Mouse (Mus musculus): ENCODE results near the gene Gm17604. TPM values are rescaled to one million over a fixed set of nuclear protein-coding genes. Genes with fewer than 3 reads are reported as not detected.

Gm17604 gene
- total and polyA plus RNA-seq, 3 experiments = not detected

DNA sequence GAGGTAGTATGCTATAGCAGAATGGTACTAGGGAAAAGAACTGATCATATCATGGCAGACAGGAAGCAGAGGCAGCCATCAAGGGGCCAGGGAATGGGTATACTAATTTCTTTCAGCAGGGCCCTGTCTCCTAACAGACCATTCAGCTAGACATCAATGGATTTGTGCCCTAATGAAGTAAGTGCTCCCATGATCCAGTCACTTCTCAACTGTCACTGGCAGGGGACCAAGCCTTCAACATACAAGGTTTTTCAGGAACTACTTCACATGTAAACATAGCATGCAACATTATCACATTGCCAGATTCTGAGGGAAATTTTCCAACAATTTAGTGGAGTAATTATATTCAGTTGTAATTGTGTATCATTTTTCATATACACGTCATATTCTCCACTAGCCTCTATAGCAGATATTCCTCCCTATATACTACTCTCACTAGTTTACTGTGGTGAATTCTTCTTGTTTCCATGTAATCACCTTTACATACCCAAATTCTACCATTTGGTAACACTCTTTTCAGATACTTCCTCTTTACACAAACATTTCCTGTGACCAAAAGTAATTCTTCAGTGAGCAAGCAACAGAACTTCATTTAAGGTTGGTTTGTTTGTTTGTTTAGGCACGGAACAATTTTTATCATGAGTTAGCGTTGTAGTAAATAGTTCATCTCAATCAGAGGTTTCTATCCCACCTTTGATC lies 38.7 kb downstream of the Gm17604 start:
- no peak for DNase-seq
- Histone ChIP-seq H3K79me2 (replicated peaks; ENCODE audit: control insufficient read depth, insufficient read depth, low read length) (no peaks in the 10 kb centered on the region; the same call in 1 of the 2 replicates), H3K27me3 (ENCODE audit: control insufficient read depth, insufficient read depth, low read length) (no peaks in the 10 kb centered on the region), H3K36me3 (ENCODE audit: control insufficient read depth, insufficient read depth, low read length) (no peaks in the 10 kb centered on the region; the same call in 1 of the 2 replicates), H3K27ac (no peak overlapping the region), H3K9ac (ENCODE audit: low read depth, low read length) (no peak overlapping the region), H3K4me3 (no peak overlapping the region), H3K4me1 (ENCODE audit: control insufficient read depth, insufficient read depth, low read length) (peaks cover 1% of the 10 kb centered on the region)
- WGBS = 67% methylated on average over 3 of the region's 3 CpGs
- intact Hi-C loops (cut with DNase I) = no loop called here
- TF ChIP-seq EP300 (IDR thresholded peaks at IDR 0.05; ENCODE audit: insufficient read depth, low read depth, low read length) = no peak
- TF ChIP-seq CTCF (IDR thresholded peaks at IDR 0.05) = no peak
- TF ChIP-seq POLR2A (IDR thresholded peaks at IDR 0.05; ENCODE audit: insufficient read depth, low read depth, low read length) = no peak

Other genes with a start within 250 kb of the Gm17604 start
- gene Mospd2, start 24.5 kb downstream of the Gm17604 start, total RNA-seq (2021) = 10 to 100 TPM; 11.5 to 12.7 TPM
- gene Mospd2, start 24.5 kb downstream of the Gm17604 start, polyA plus RNA-seq (2012; rRNA removed) = 2.9 and 8.5 TPM in 2 replicates
- 1 to 10 TPM in 1 of 2 experiments, under 1 TPM in 1; 0.52 to 1.1 TPM for gene Fancb, start 24.2 kb downstream of the Gm17604 start, total RNA-seq (2021)
- gene Fancb, start 24.2 kb downstream of the Gm17604 start, polyA plus RNA-seq (2012; rRNA removed) = 0.33 and 0.73 TPM in 2 replicates

All from heart, adult 2 months (tissue).